Mouse (Mus musculus) limb, embryonic 12.5 days (tissue): ENCODE data around the gene Tcf7l1. TPM values are rescaled to one million over a fixed set of nuclear protein-coding genes. Genes with fewer than 3 reads are reported as not detected.
"Not testable (repeated sequence)": the region's sequence is repeated elsewhere in the genome, so short reads cannot be mapped to it uniquely, and the experiment has no call there.

Experiments
- ATAC-seq: fragments of 200-750 bp; cut with Nextera tagmentation; 2 replicates; pipeline ENCODE4 v1.8.0; 2017; ENCODE audit warnings: low read depth, moderate TSS enrichment; ENCODE audit not compliant: insufficient number of reproducible peaks, insufficient read depth, low FRiP score, low TSS enrichment
- H3K27ac ChIP-seq: fragments of 300-500 bp; sonication (generic); 2 replicates; pipeline ENCODE4 v1.5.1; 2016; ENCODE audit warnings: mild to moderate bottlenecking, moderate library complexity
- H3K27me3 ChIP-seq: fragments of 300-500 bp; sonication (generic); 2 replicates; pipeline ENCODE4 v1.6.1; 2016; ENCODE audit warnings: mild to moderate bottlenecking, moderate library complexity
- H3K36me3 ChIP-seq: fragments of 300-500 bp; sonication (generic); 2 replicates; pipeline ENCODE4 v1.6.1; 2016; ENCODE audit warnings: mild to moderate bottlenecking, moderate library complexity
- H3K4me1 ChIP-seq: fragments of 300-500 bp; sonication (generic); replicated peaks from 2 replicates; pipeline ENCODE4 v1.6.1; 2016
- H3K4me2 ChIP-seq: fragments of 300-500 bp; sonication (generic); 2 replicates; pipeline ENCODE4 v1.6.1; 2016; ENCODE audit warnings: mild to moderate bottlenecking, moderate library complexity
- H3K4me3 ChIP-seq: fragments of 300-500 bp; sonication (generic); replicated peaks from 2 replicates; pipeline ENCODE4 v1.5.1; 2016; ENCODE audit warnings: mild to moderate bottlenecking
- H3K9ac ChIP-seq: fragments of 300-500 bp; sonication (generic); replicated peaks from 2 replicates; pipeline ENCODE4 v1.6.1; 2016; ENCODE audit warnings: mild to moderate bottlenecking, moderate library complexity
- H3K9me3 ChIP-seq: fragments of 300-500 bp; sonication (generic); 2 replicates; pipeline ENCODE4 v1.6.1; 2016; ENCODE audit warnings: mild to moderate bottlenecking, moderate library complexity
- WGBS: fragments of 180-500 bp; shearing (Covaris S2); methylation state at CpG from one replicate; pipeline ENCODE4 v1.1.7; 2016; 5-methylcytosine and 5-hydroxymethylcytosine counted together
- polyA plus RNA-seq: library from polyadenylated mRNA; unstranded; fragments of >200 nt; fragmentation: Nextera tagmentation; extraction: Ambion mirVana; gene quantifications from 2 replicates; pipeline ENCODE4 v1.2.1, GENCODE M21; 2016

Tcf7l1 gene
- 49.3 and 58.3 TPM in 2 replicates for polyA plus RNA-seq

DNA sequence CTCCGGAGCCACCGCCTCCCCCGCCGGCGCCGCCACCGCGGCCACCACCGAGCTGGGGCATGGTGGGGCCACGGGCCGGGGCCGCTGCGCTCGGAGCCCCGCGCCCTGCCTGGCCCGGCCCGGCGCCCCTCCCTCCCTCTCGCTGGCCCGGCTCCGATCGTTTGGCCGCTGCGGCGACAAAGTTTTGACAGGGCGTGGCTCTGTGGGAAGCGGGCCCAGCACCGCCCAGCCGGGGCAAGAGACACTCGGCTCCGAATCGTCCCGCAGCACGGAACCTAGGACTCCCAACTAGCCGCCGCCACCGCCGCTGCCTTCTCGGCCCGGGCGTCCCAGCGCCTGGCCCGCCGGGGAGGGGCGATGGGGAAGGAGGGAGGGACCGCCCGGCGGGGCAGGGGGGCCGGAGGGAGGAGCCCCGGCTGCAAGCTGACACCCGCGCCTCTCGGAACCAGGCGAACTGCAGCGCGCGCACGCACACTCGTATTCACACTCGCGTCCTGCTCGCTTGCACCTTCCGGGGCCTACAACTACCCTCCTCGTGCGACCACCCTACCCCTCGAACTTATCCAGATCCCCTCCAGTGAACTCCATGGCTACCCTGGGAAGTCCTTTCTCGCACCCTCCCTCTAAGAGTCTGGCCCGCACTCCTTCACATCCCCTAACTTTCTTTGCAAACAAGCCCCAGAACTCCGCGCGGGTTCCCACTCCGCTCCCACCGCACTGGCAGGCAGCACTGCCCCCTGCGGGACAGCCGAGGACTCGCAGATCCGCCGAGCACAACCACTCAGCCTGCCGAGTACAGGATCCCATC lies at the start of gene Tcf7l1:
Gene Tcf7l1 (minus strand): TSS at position 363 of the 808 bp plus-strand sequence.
- H3K4me3 ChIP-seq, result peak within 1 kb of the TSS; percentile 89
- H3K9ac ChIP-seq, result peak within 1 kb of the TSS; percentile 97
- peaks cover 18% of the 10 kb centered on the region for H3K36me3 ChIP-seq
- no peaks in the 10 kb centered on the region for H3K27me3 ChIP-seq
- under 1% methylated on average over 76 of the region's 80 CpGs for WGBS
- H3K4me2 ChIP-seq, result peak within 1 kb of the TSS; percentile 94
- H3K4me1 ChIP-seq, result peaks cover 18% of the 10 kb centered on the region
- no peaks in the 10 kb centered on the region for H3K9me3 ChIP-seq
- ATAC-seq, result peak; percentile 91
- peak within 1 kb of the TSS; percentile 98 for H3K27ac ChIP-seq

- no peak overlapping the region for H3K9ac ChIP-seq
- no peaks in the 10 kb centered on the region for H3K27me3 ChIP-seq
- peaks cover 30% of the 10 kb centered on the region for H3K36me3 ChIP-seq
- no peaks in the 10 kb centered on the region for H3K9me3 ChIP-seq
- no peak overlapping the region for H3K27ac ChIP-seq
- ATAC-seq, result no peak
- 91% methylated on average over 4 of the region's 4 CpGs for WGBS
- H3K4me2 ChIP-seq, result no peak overlapping the region
- H3K4me3 ChIP-seq, result no peak overlapping the region
- H3K4me1 ChIP-seq, result no peaks in the 10 kb centered on the region
These were observed 48.7 kb upstream of the Tcf7l1 start for GRCm38 (mm10) chr6:72837756-72838155.

GRCm38 (mm10) chr6:72834518-72834917 lies 45.5 kb upstream of the Tcf7l1 start:
- Histone ChIP-seq H3K4me3 (no peak overlapping the region), H3K27me3 (no peaks in the 10 kb centered on the region), H3K27ac (no peak overlapping the region), H3K4me2 (no peak overlapping the region), H3K9ac (no peak overlapping the region), H3K9me3 (no peaks in the 10 kb centered on the region), H3K36me3 (peaks cover 2% of the 10 kb centered on the region), H3K4me1 (0 out of 2 replicates have a peak, but pooled peaks cover 3% of the 10 kb centered on the region)
- WGBS, result 67% methylated on average over 4 of the region's 4 CpGs
- ATAC-seq, result no peak

GRCm38 (mm10) chr6:72831858-72832257 lies 42.8 kb upstream of the Tcf7l1 start:
- H3K9me3 ChIP-seq, result peaks cover 3% of the 10 kb centered on the region; the same call in 1 of the 2 replicates
- H3K4me2 ChIP-seq, result no peak overlapping the region
- no peak overlapping the region for H3K9ac ChIP-seq
- no peak overlapping the region for H3K27ac ChIP-seq
- no peaks in the 10 kb centered on the region for H3K36me3 ChIP-seq
- no peak overlapping the region for H3K4me3 ChIP-seq
- 63% methylated on average over 3 of the region's 3 CpGs for WGBS
- ATAC-seq, result no peak
- H3K27me3 ChIP-seq, result peaks cover under 1% of the 10 kb centered on the region; the same call in 1 of the 2 replicates
- 0 out of 2 replicates have a peak, but pooled peaks cover 3% of the 10 kb centered on the region for H3K4me1 ChIP-seq

GRCm38 (mm10) chr6:72831276-72831675 lies 42.2 kb upstream of the Tcf7l1 start:
- Histone ChIP-seq H3K4me2 (no peak overlapping the region), H3K4me3 (no peak overlapping the region), H3K4me1 (0 out of 2 replicates have a peak, but pooled peaks cover 3% of the 10 kb centered on the region), H3K9me3 (peaks cover 3% of the 10 kb centered on the region; the same call in 1 of the 2 replicates), H3K27ac (no peak overlapping the region), H3K36me3 (no peaks in the 10 kb centered on the region), H3K27me3 (peaks cover 3% of the 10 kb centered on the region), H3K9ac (no peak overlapping the region)
- 19% methylated on average over 3 of the region's 3 CpGs for WGBS
- ATAC-seq, result peak; percentile 57; the same call in 1 of the 2 replicates

GRCm38 (mm10) chr6:72828857-72829256 lies 39.8 kb upstream of the Tcf7l1 start:
- 88% methylated on average over 3 of the region's 3 CpGs for WGBS
- Histone ChIP-seq H3K9me3 (peaks cover 3% of the 10 kb centered on the region; the same call in 1 of the 2 replicates), H3K4me1 (peaks cover 15% of the 10 kb centered on the region), H3K9ac (no peak overlapping the region), H3K27ac (no peak overlapping the region), H3K36me3 (no peaks in the 10 kb centered on the region), H3K4me3 (no peak overlapping the region), H3K27me3 (peaks cover 11% of the 10 kb centered on the region), H3K4me2 (no peak overlapping the region)
- no peak for ATAC-seq

GRCm38 (mm10) chr6:72828037-72828436 lies 39.0 kb upstream of the Tcf7l1 start:
- not testable (repeated sequence) for H3K9ac ChIP-seq, ATAC-seq, H3K27ac ChIP-seq, H3K4me3 ChIP-seq, H3K36me3 ChIP-seq, H3K4me2 ChIP-seq, H3K9me3 ChIP-seq
- WGBS, result 3% methylated on average over 9 of the region's 9 CpGs
- Histone ChIP-seq H3K27me3 (peaks cover 11% of the 10 kb centered on the region), H3K4me1 (peaks cover 15% of the 10 kb centered on the region)

- no peak overlapping the region for H3K27ac ChIP-seq
- H3K9ac ChIP-seq, result no peak overlapping the region
- H3K4me3 ChIP-seq, result no peak overlapping the region; the same call in 1 of the 2 replicates
- 47% methylated on average over 9 of the region's 9 CpGs for WGBS
- H3K36me3 ChIP-seq, result no peaks in the 10 kb centered on the region
- H3K27me3 ChIP-seq, result peaks cover 11% of the 10 kb centered on the region
- peaks cover 3% of the 10 kb centered on the region; the same call in 1 of the 2 replicates for H3K9me3 ChIP-seq
- H3K4me2 ChIP-seq, result peak overlapping the region; percentile 55; the same call in 1 of the 2 replicates
- peaks cover 11% of the 10 kb centered on the region for H3K4me1 ChIP-seq
- no peak for ATAC-seq
These were observed 36.7 kb upstream of the Tcf7l1 start for GRCm38 (mm10) chr6:72825762-72826161.

GRCm38 (mm10) chr6:72824971-72825737 lies 36.1 kb upstream of the Tcf7l1 start:
- whole genome bisulfite sequencing, result 4% methylated on average over 26 of the region's 26 CpGs
- peak overlapping the region; percentile 55 for H3K4me2 ChIP-seq
- peaks cover 11% of the 10 kb centered on the region for H3K4me1 ChIP-seq
- H3K27ac ChIP-seq, result no peak overlapping the region
- H3K4me3 ChIP-seq, result peak overlapping the region; percentile 27
- H3K36me3 ChIP-seq, result no peaks in the 10 kb centered on the region
- peaks cover 11% of the 10 kb centered on the region for H3K27me3 ChIP-seq
- H3K9me3 ChIP-seq, result peaks cover 3% of the 10 kb centered on the region; the same call in 1 of the 2 replicates
- H3K9ac ChIP-seq, result peak overlapping the region; percentile 47; the same call in 1 of the 2 replicates
- no peak for ATAC-seq

DNA sequence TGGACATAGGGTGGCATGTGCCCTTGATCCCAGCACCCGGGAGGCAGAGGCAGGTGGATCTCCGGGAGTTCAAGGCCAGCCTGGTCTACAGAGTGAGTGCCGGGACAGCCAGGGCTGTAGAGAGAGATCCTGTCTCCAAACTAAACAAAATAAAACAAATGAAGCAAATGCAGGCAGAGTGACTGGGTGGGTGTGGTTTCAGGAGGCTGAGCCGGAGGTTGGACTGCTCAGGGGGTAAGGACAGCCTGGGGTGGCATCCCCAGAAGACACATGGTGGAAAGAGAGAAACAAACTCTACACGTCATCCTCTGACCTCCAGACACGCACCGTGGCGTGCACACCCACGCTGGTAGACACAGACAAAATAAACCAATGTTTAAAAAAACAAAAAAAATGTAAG lies 24.4 kb upstream of the Tcf7l1 start:
- Histone ChIP-seq H3K9me3 (no peaks in the 10 kb centered on the region), H3K9ac (no peak overlapping the region), H3K4me2 (no peak overlapping the region), H3K36me3 (no peaks in the 10 kb centered on the region), H3K27me3 (no peaks in the 10 kb centered on the region), H3K27ac (no peak overlapping the region), H3K4me1 (no peaks in the 10 kb centered on the region), H3K4me3 (no peak overlapping the region)
- WGBS, result 80% methylated on average over 9 of the region's 9 CpGs
- no peak for ATAC-seq

GRCm38 (mm10) chr6:72810248-72810647 lies 21.2 kb upstream of the Tcf7l1 start:
- no peak overlapping the region for H3K4me3 ChIP-seq
- H3K9me3 ChIP-seq, result no peaks in the 10 kb centered on the region
- ATAC-seq, result no peak
- H3K4me1 ChIP-seq, result no peaks in the 10 kb centered on the region
- no peak overlapping the region for H3K27ac ChIP-seq
- 74% methylated on average over 7 of the region's 7 CpGs for WGBS
- H3K36me3 ChIP-seq, result no peaks in the 10 kb centered on the region
- no peaks in the 10 kb centered on the region for H3K27me3 ChIP-seq
- no peak overlapping the region for H3K4me2 ChIP-seq
- H3K9ac ChIP-seq, result 0 out of 2 replicates have a peak overlapping the region, but pooled peaks have one; percentile 2
